Mouse (Mus musculus) telencephalon, adult 2 months (tissue): ENCODE data around the gene Cmah.
A peak's percentile ranks its signal among the peaks of the same experiment; 100 is the strongest.

Source experiments
- DNase-seq: peaks from one replicate; pipeline ENCODE4 v3.0.0-alpha.2; 2011; ENCODE audit warnings: low read depth, low spot score

Cmah gene

DNA sequence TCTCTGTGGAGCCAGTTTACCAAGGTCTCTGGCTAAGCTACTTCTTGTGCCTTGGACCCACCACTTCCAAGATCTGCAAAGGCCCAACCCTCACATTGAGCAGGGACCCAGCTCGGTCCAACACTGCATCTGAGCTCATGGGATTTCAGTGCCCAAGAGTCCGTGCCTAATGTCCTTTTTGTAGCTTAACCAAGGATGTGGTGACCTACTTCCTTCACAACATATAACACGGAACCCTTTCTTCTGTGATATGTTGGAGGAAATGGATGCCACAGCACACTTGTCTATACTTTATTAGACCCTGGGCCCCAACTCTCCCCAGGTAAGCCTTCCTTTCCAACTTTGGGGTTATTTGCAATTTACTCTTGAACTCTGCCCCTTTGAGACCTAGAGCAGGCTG is 186.5 kb downstream of the Cmah start:
- DNase-seq, result no peak

DNA sequence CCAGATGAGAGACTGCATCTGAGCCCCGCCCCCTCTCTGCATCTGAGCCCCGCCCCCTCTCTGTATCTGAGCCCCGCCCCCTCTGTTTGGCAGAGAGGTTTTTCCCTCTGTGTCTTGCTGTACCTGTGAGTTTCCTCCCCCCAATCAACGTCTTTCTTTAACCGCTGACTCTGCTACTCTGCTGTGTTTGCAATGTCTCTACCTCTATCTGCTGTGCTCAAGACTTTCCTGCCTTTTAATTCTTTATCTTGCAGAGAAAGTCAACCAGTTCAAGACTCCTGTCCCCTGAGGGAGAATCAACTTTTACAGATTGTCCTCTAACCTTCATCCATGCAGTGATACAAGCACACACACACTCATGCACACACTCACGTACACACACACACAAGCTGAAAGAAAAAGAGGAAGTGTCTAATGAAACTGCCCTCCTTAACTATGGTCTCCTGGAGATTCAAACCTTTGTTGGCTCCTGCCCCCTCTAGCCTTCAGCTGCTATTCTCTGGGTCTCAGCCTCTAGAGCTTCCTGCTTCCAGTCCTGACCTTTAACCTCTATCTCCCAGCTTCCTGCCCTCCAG is 188.0 kb downstream of the Cmah start:
- DNase-seq, result no peak

DNA sequence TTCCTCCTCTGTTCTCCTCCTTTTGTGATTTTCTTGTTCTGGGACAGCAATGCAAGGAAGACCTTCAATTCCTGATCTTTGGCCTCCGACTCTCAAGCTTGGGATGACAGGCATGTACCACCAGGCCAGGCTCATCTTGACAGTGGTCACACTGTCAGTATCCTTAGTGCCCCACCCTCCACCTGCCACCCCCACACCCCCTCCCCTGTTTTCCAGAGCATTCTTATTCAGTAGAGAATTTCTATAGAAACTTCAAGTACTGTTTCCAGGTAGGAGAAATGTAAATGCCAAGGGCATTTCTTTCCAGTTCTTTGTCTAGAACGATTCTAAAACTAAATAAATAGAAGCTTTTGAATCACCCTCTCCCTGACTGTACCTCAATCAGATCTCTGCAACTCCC is 190.6 kb downstream of the Cmah start:
- no peak for DNase-seq

GRCm38 (mm10) chr13:24518887-24519286 is 191.7 kb downstream of the Cmah start:
- peak; percentile 18 for DNase-seq

DNA sequence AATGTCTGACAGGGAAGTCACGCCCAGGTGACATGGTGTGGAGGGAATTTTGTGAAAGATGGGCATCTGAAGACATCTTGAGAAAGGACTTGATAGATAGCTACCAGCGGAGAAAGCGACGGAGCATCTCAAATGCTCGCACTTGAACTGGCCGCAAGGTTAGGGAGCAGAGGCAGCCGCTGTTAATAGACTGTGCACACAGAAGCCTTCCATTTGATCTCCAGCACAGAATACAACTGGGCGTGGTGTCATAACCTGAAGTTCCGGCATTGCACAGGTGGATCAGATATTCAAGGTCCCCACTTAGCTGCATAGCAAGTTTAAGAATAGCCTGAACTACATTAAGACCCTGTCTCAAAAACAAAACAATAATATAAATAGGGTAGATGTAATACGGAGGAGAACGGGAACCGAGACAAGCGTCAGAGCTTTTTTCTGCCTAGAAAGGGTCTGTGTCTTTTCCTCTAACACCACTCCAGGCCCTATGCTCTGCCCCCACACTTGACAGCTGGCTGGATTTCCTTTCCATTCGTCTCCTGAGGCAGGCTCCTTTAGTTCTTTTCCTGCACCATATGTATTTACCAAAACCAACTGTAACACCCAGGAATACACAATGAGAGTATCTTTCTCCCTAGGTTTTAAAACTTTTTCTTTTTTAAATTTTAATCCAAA is 192.9 kb downstream of the Cmah start:
- peak; percentile 19 for DNase-seq

DNA sequence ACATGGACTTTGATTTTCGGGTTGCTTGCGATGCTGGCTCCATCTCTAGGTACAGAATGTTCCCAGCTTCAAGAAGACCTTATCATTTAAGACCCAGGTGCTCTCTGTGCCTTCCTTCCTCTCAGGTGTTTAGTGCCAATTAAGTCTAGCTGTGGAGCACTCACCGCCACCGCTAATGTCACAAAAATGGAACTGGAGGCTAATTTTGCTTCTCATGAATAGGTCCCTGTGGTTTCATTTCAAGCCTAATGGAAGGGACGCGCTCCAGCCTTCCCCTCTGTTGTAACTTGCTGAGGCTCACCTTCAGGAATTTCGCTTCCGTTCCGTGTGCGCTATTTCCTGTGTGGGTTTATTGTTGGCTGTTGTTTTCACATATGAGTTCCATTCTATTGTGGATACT is 193.6 kb downstream of the Cmah start:
- no peak for DNase-seq

DNA sequence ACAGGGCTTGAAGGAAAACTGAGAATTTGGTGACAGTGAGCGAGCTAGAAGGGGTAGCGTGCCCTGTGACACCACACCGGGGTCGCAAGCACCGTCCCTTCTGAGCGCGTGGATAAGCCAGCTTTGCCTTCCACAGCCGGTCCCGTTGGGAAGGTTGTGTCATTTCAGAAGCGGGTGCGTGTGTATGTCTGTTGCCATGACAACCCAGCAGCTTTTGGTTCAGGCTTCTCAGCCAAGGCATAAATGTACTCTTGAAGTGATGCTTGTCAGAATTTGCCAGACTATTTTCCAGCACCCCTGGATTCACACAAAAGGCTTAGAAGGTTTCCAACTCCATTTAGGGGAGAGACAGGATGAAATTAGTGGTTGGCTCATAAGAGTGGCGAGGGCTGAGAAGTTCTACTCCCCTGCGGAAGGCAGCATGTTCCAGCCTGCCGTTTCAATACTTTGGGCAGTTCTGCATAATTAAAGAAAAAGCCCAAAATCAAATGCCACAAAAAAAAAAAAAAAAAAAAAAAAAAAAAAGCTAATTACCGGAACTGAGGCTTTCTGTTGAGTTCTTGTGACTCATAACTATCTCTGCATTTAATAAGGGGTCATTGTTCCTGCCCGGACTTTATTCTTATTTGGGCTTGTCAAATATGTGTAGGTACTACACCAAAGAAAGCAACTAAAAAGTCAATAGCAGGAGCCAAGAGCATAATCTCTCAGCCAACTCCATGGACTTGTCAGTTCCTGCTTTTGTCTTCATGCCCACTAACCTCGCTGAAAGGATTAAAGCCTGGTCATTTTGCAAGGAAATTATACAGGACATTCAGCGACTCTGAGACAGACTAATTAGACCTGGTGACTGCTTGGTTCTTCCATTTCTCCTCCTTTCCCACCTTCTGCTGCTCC is 194.5 kb downstream of the Cmah start:
- peak; percentile 91 for DNase-seq

- no peak for DNase-seq
Measured at GRCm38 (mm10) chr13:24522343-24522837, 195.2 kb downstream of the Cmah start.

DNA sequence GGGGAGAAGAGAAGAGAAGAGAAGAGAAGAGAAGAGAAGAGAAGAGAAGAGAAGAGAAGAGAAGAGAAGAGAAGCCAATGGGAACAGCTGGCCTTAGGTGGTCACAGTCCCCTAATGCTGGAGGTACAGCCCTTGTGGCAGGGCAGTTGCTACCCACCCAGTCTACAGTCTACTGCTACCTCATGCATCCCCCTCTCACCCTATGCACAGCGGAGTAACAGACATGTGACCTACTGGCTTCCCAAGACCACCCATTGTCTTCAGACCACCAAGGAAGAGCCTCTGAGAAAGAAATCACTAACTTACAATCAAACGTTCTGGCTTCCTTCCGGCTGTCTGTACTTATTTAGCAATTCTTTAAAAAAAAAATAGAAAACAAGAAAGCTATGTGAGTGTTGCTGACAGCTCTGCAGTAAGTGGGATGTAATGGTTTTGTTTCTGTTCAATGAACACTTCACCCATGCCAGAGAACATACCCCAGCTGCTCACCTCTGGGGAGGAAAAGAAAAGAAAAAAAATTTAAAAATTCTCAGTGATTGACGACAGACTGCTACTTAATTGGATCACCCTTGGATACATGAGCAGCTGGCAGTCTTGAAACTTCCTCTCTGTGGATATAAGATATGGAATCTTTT is 196.5 kb downstream of the Cmah start:
- DNase-seq, result no peak

DNA sequence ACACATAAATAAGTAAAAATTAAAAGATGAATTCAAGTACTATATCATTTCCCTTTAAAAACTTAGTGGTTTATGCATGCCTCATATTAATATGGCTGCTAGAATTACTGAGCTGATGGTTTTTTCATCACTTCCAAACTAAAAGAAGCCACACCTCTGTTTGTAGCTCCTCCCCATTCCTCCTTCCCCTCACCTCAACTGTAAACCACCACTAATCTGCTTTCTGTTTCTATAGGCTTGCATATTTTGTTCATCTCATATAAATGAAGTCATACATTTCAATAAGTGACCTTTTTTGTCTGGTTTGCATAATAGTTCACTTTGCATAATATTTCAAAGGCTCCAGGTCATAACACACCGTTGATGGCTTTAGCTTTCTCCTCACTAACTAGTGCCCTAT is 197.3 kb downstream of the Cmah start:
- DNase-seq, result no peak

GRCm38 (mm10) chr13:24525551-24525950 is 198.3 kb downstream of the Cmah start:
- no peak for DNase-seq

GRCm38 (mm10) chr13:24526916-24527315 is 199.7 kb downstream of the Cmah start:
- DNase-seq, result no peak
